Mouse (Mus musculus) thymus, adult 2 months (tissue): ENCODE data around the gene Bcl3.

ENCODE experiments used
- CTCF ChIP-seq: fragments of 200-500 bp; IDR thresholded peaks from 2 replicates; pipeline ENCODE4 v1.5.1; 2012; ENCODE audit warnings: mild to moderate bottlenecking, control low read depth, low read length, moderate library complexity, borderline replicate concordance; ENCODE audit not compliant: control insufficient read depth, poor library complexity, insufficient read depth; ENCODE audit errors: extremely low read depth
- POLR2A ChIP-seq: fragments of 200-500 bp; IDR thresholded peaks from 2 replicates; pipeline ENCODE4 v1.6.1; 2012; ENCODE audit warnings: mild to moderate bottlenecking, low read length, control low read depth, moderate library complexity; ENCODE audit not compliant: control insufficient read depth, poor library complexity, insufficient read depth; ENCODE audit errors: extremely low read depth

DNA sequence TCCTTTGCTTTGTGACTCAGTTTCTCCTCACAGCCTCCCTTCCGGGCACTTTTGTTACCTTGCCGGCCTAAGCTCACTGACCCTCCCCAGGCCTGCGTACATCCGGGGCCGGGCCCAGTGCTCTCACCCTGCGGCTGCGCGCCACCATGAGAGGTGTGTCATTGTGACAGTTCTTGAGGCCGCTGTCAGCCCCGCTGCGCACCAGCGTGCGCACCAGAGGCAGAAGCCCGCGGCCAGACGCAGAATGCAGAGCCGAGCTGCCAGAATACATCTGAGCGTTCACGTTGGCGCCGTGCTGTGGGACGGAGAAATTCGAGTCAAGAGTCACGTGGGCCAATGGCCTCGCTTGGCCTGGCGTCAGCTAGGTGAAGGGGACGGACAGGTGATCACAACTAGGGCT is 13.2 kb downstream of the Bcl3 start:
- no peak for TF ChIP-seq CTCF
- no peak for TF ChIP-seq POLR2A
